Comparison of ENCODE assay signal across 31 mouse cellular contexts in the genomic region with DNA sequence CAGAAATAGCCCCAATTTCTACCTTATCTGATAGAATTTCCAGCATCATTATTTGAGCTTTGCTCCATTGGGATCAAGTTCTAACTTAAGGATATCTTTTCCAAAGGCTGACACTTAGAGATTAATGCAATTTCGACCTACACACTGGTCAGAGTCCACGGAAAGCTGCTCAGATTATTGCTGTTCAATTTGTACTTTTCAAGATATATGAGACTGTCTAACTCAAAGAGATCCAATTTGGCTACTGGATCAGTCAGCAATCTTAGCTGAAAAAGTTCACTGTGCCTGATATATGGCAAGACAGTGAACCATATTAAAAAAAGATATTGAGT.
"Had no signal": no experiment of that assay in that cellular context is flagged by ENCODE, and none has a peak within 500 bp of the region (broad histone marks: within the 10 kb centered on the region; RNA-seq: fewer than 3 reads in every experiment).

No protein-coding gene starts in this region.

- DNase-seq: left cerebral cortex, postnatal 4 days; liver; liver, embryonic 13.5 days; liver, postnatal 0 days; lung, adult 18-20 months; lung, adult 2 months; lung, embryonic 14.5 days; lung, postnatal 10 days; lung, postnatal 14 days; lung, postnatal 4 days; midbrain, embryonic 14.5 days had no signal

- H3K9ac ChIP-seq: limb, embryonic 12.5 days; limb, embryonic 13.5 days; limb, embryonic 15.5 days; liver, embryonic 12.5 days; liver, embryonic 13.5 days; liver, embryonic 14.5 days; liver, embryonic 15.5 days; liver, postnatal 0 days; lung, embryonic 14.5 days; lung, embryonic 15.5 days; midbrain, embryonic 12.5 days; midbrain, embryonic 13.5 days; midbrain, embryonic 15.5 days had no signal

- H3K27me3 ChIP-seq: limb, embryonic 12.5 days; limb, embryonic 13.5 days; limb, embryonic 15.5 days; liver, embryonic 12.5 days; liver, embryonic 13.5 days; liver, embryonic 15.5 days; lung, embryonic 15.5 days; megakaryocyte, embryonic 14.5 days; midbrain, embryonic 12.5 days; midbrain, embryonic 13.5 days; midbrain, embryonic 15.5 days had no signal

- ATAC-seq: liver, embryonic 12.5 days; liver, postnatal 0 days; lung, postnatal 0 days; midbrain, embryonic 13.5 days; midbrain, embryonic 15.5 days; midbrain, embryonic 16.5 days had no signal

- H3K27ac ChIP-seq: left cerebral cortex, adult 2 months; limb, embryonic 10.5 days; limb, embryonic 12.5 days; limb, embryonic 13.5 days; limb, embryonic 15.5 days; liver, embryonic 12.5 days; liver, embryonic 13.5 days; liver, embryonic 14.5 days; liver, embryonic 15.5 days; lung, embryonic 15.5 days; macrophage; midbrain, embryonic 10.5 days; midbrain, embryonic 12.5 days; midbrain, embryonic 13.5 days; midbrain, embryonic 15.5 days had no signal

- H3K4me1 ChIP-seq: limb, embryonic 10.5 days; limb, embryonic 12.5 days; limb, embryonic 13.5 days; limb, embryonic 15.5 days; liver, embryonic 12.5 days; liver, embryonic 13.5 days; liver, embryonic 15.5 days; lung, embryonic 15.5 days; megakaryocyte, embryonic 14.5 days; midbrain, embryonic 10.5 days; midbrain, embryonic 15.5 days had no signal

- H3K4me3 ChIP-seq: left cerebral cortex, adult 2 months; limb, embryonic 10.5 days; limb, embryonic 12.5 days; limb, embryonic 13.5 days; limb, embryonic 15.5 days; liver, embryonic 12.5 days; liver, embryonic 13.5 days; liver, embryonic 15.5 days; lung, embryonic 15.5 days; megakaryocyte, embryonic 14.5 days; midbrain, embryonic 10.5 days; midbrain, embryonic 12.5 days; midbrain, embryonic 13.5 days; midbrain, embryonic 15.5 days; myocyte had no signal

- H3K36me3 ChIP-seq: limb, embryonic 10.5 days; limb, embryonic 12.5 days; limb, embryonic 13.5 days; limb, embryonic 15.5 days; liver, embryonic 12.5 days; liver, embryonic 13.5 days; liver, embryonic 15.5 days; lung, embryonic 15.5 days; midbrain, embryonic 10.5 days; midbrain, embryonic 12.5 days; midbrain, embryonic 13.5 days; midbrain, embryonic 15.5 days had no signal

- H3K9me3 ChIP-seq: limb, embryonic 10.5 days; limb, embryonic 12.5 days; limb, embryonic 13.5 days; limb, embryonic 15.5 days; liver, embryonic 12.5 days; liver, embryonic 13.5 days; liver, embryonic 15.5 days; lung, embryonic 15.5 days; megakaryocyte, embryonic 14.5 days; midbrain, embryonic 10.5 days; midbrain, embryonic 12.5 days; midbrain, embryonic 13.5 days; midbrain, embryonic 15.5 days had no signal

- H3K4me2 ChIP-seq: limb, embryonic 12.5 days; limb, embryonic 13.5 days; limb, embryonic 15.5 days; liver, embryonic 11.5 days; liver, embryonic 12.5 days; liver, embryonic 13.5 days; liver, embryonic 15.5 days; lung, embryonic 14.5 days; lung, embryonic 15.5 days; midbrain, embryonic 11.5 days; midbrain, embryonic 12.5 days; midbrain, embryonic 13.5 days; midbrain, embryonic 15.5 days had no signal
